Mouse (Mus musculus): ENCODE data around the gene C87977.
"Not testable (repeated sequence)": the region's sequence is repeated elsewhere in the genome, so short reads cannot be mapped to it uniquely, and the experiment has no call there.

C87977 gene

GRCm38 (mm10) chr4:144213218-144213617 lies at the start of gene C87977:
Gene C87977, minus strand, starts transcription at chr4:144213318.
- DNase-seq, result not testable (repeated sequence)

- not testable (repeated sequence) for DNase-seq
These were observed 41.6 kb upstream of the C87977 start for GRCm38 (mm10) chr4:144254768-144255167.

DNA sequence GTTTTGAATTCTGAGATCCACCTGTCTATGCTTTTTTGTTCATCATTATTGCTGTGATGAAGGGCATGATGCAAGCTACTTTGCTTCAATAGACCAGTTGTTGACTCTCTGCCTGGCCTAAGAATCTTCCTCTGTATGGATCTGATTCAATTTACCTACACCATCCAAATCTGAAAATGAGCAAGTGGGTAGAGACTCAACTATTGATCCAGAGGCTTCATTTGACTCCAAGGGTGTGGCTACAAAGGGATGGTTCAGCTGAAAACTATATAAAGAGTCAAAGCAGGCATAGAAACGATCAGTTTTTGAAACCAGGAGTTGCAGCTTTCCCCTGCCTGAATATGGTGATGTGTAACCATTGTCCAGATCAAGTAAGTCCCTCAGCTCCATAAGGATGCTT lies 22.7 kb downstream of the C87977 start, which contains the start of gene Oog2:
Oog2 (plus strand) TSS at position 301 of the 400 bp plus-strand sequence.
- DNase-seq, result no peak

- DNase-seq, result no peak
These were observed 50.6 kb downstream of the C87977 start, which contains the start of gene Oog3 for GRCm38 (mm10) chr4:144162563-144162962. Gene Oog3, minus strand, starts transcription at chr4:144162663.
